Mouse (Mus musculus): Measurements from ENCODE around the gene Zfp646. TPM values are rescaled to one million over a fixed set of nuclear protein-coding genes. Genes with fewer than 3 reads are reported as not detected.
"Not testable (repeated sequence)": the region's sequence is repeated elsewhere in the genome, so short reads cannot be mapped to it uniquely, and the experiment has no call there.

Zfp646 gene
- polyA plus RNA-seq, 1 experiment from 2014 or later: 17.1 TPM

DNA sequence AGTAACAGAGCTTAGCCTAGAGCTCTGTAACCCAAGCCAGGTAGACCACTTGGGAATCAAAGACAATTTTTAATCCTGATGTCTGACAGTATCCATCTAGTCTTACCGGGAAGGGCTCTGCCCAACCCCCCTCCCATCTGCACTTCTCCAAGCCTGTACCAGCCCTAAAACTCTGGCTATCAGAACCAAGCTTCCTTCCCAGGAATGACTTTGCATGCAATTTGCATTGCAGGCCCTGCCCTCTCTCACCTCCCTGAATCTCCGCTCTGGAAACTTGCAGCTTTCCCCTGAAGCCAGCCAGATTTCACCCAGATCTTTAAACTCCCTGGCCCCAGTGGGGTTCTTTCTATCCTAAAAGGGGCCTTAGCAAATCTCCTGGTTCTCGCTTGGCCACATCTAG, 11.8 kb downstream of the Zfp646 start:
- peaks cover 60% of the 10 kb centered on the region for H3K36me3 ChIP-seq (ENCODE audit: control insufficient read depth, insufficient read depth, low read length)
- no peak overlapping the region for H3K9ac ChIP-seq (replicated peaks; ENCODE audit: low read depth, low read length)
- no peak overlapping the region for H3K4me2 ChIP-seq (replicated peaks; ENCODE audit: low read depth, low read length)
- H3K9me3 ChIP-seq (ENCODE audit: control insufficient read depth, low read depth, low read length): no peaks in the 10 kb centered on the region
- no peak for ATAC-seq (ENCODE audit: insufficient number of reproducible peaks, insufficient read depth, low FRiP score, low read depth)
- H3K4me1 ChIP-seq (ENCODE audit: control insufficient read depth, insufficient read depth, low read length): peaks cover 4% of the 10 kb centered on the region; the same call in 1 of the 2 replicates
- H3K4me3 ChIP-seq (ENCODE audit: low read depth, low read length): no peak overlapping the region
- no peak overlapping the region for H3K27ac ChIP-seq (ENCODE audit: low read length)
- no peaks in the 10 kb centered on the region for H3K27me3 ChIP-seq (ENCODE audit: control insufficient read depth, insufficient read depth, low read length)
- 82% methylated on average over 3 of the region's 3 CpGs for WGBS

- WGBS: 72% methylated on average over 3 of the region's 3 CpGs
- no peaks in the 10 kb centered on the region for H3K27me3 ChIP-seq (ENCODE audit: control insufficient read depth, insufficient read depth, low read length)
- H3K9me3 ChIP-seq (ENCODE audit: control insufficient read depth, low read depth, low read length): no peaks in the 10 kb centered on the region
- no peak for ATAC-seq (ENCODE audit: insufficient number of reproducible peaks, insufficient read depth, low FRiP score, low read depth)
- H3K4me1 ChIP-seq (ENCODE audit: control insufficient read depth, insufficient read depth, low read length): peaks cover under 1% of the 10 kb centered on the region; the same call in 1 of the 2 replicates
- H3K4me2 ChIP-seq (replicated peaks; ENCODE audit: low read depth, low read length): no peak overlapping the region
- no peak overlapping the region for H3K27ac ChIP-seq (ENCODE audit: low read length)
- peaks cover 55% of the 10 kb centered on the region for H3K36me3 ChIP-seq (ENCODE audit: control insufficient read depth, insufficient read depth, low read length)
- H3K4me3 ChIP-seq (ENCODE audit: low read depth, low read length): no peak overlapping the region
- no peak overlapping the region for H3K9ac ChIP-seq (replicated peaks; ENCODE audit: low read depth, low read length)
These were observed 12.8 kb downstream of the Zfp646 start for GRCm38 (mm10) chr7:127888821-127889220.

DNA sequence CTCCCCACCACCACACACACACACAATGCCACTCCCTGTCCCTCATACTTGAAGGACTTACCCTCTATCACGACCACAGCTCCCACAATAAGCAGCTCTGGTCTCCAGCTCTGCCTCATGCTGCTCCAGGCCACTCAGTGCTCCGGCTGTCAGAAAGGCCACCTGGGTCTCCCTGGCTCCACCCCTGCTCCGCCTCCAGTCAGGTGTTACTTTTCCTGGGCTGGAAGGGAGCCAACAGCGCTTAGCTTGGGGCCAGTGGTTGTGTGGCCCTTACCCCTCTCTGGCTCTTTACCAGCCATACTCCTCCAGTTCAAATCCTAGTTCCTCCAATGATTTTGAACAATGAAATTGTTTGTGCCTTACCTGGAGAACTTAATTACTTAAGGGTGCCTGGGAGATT, 14.8 kb downstream of the Zfp646 start, which contains the start of gene Prss53:
Prss53 (minus strand) TSS at position 173 of the 400 bp plus-strand sequence.
- H3K9me3 ChIP-seq (ENCODE audit: control insufficient read depth, low read depth, low read length): no peaks in the 10 kb centered on the region
- no peak for ATAC-seq (ENCODE audit: insufficient number of reproducible peaks, insufficient read depth, low FRiP score, low read depth)
- WGBS: 23% methylated on average over 4 of the region's 4 CpGs
- H3K36me3 ChIP-seq (ENCODE audit: control insufficient read depth, insufficient read depth, low read length): peaks cover 40% of the 10 kb centered on the region
- no peaks in the 10 kb centered on the region for H3K27me3 ChIP-seq (ENCODE audit: control insufficient read depth, insufficient read depth, low read length)
- no peak within 1 kb of the TSS for H3K9ac ChIP-seq (replicated peaks; ENCODE audit: low read depth, low read length)
- H3K4me2 ChIP-seq (replicated peaks; ENCODE audit: low read depth, low read length): no peak within 1 kb of the TSS
- no peak within 1 kb of the TSS for H3K4me3 ChIP-seq (ENCODE audit: low read depth, low read length)
- H3K27ac ChIP-seq (ENCODE audit: low read length): no peak within 1 kb of the TSS
- peaks cover 6% of the 10 kb centered on the region for H3K4me1 ChIP-seq (ENCODE audit: control insufficient read depth, insufficient read depth, low read length)

- peak overlapping the region; percentile 46 for H3K9ac ChIP-seq (replicated peaks; ENCODE audit: low read depth, low read length)
- H3K27me3 ChIP-seq (ENCODE audit: control insufficient read depth, insufficient read depth, low read length): no peaks in the 10 kb centered on the region
- peaks cover 6% of the 10 kb centered on the region for H3K4me1 ChIP-seq (ENCODE audit: control insufficient read depth, insufficient read depth, low read length)
- H3K4me2 ChIP-seq (replicated peaks; ENCODE audit: low read depth, low read length): peak overlapping the region; percentile 75
- peaks cover 17% of the 10 kb centered on the region; the same call in 1 of the 2 replicates for H3K36me3 ChIP-seq (ENCODE audit: control insufficient read depth, insufficient read depth, low read length)
- 60% methylated on average over 5 of the region's 5 CpGs for WGBS
- ATAC-seq (ENCODE audit: insufficient number of reproducible peaks, insufficient read depth, low FRiP score, low read depth): no peak
- H3K4me3 ChIP-seq (ENCODE audit: low read depth, low read length): peak overlapping the region; percentile 67
- H3K9me3 ChIP-seq (ENCODE audit: control insufficient read depth, low read depth, low read length): no peaks in the 10 kb centered on the region
- H3K27ac ChIP-seq (ENCODE audit: low read length): no peak overlapping the region
These were observed 18.5 kb downstream of the Zfp646 start for GRCm38 (mm10) chr7:127894480-127894879.

- Histone ChIP-seq H3K9ac (replicated peaks; ENCODE audit: low read depth, low read length) (peak within 1 kb of the TSS; percentile 46), H3K4me3 (ENCODE audit: low read depth, low read length) (peak within 1 kb of the TSS; percentile 67), H3K27me3 (ENCODE audit: control insufficient read depth, insufficient read depth, low read length) (no peaks in the 10 kb centered on the region), H3K4me2 (replicated peaks; ENCODE audit: low read depth, low read length) (peak within 1 kb of the TSS; percentile 75), H3K27ac (ENCODE audit: low read length) (peak within 1 kb of the TSS; percentile 77; the same call in 1 of the 2 replicates), H3K36me3 (ENCODE audit: control insufficient read depth, insufficient read depth, low read length) (peaks cover 17% of the 10 kb centered on the region; the same call in 1 of the 2 replicates), H3K9me3 (ENCODE audit: control insufficient read depth, low read depth, low read length) (no peaks in the 10 kb centered on the region), H3K4me1 (ENCODE audit: control insufficient read depth, insufficient read depth, low read length) (peaks cover 6% of the 10 kb centered on the region)
- WGBS: under 1% methylated on average over 26 of the region's 26 CpGs
- ATAC-seq (ENCODE audit: insufficient number of reproducible peaks, insufficient read depth, low FRiP score, low read depth): peak; percentile 97
These were observed 19.4 kb downstream of the Zfp646 start, which contains the start of the genes Gm21974 and Vkorc1 for GRCm38 (mm10) chr7:127895442-127895841. TSS of gene Gm21974 (minus strand) at chr7:127895454. TSS of gene Vkorc1 (minus strand) at chr7:127895617.

DNA sequence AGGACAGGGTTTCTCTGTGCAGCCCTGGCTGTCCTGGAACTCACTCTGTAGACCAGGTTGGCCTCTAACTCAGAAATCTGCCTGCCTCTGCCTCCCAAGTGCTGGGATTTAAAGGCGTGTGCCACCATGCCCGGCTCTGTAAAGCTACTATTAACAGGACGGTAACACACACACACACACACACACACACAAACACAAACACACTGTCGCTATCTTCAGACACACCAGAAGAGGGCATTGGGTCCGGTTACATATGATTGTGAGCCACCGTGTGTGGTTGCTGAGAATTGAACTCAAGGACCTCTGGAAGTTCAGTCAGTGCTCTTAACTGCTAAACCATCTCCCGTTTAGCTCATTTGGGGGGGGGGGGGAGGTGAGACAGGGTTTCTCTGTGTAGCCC, 19.9 kb downstream of the Zfp646 start:
- H3K27ac ChIP-seq (ENCODE audit: low read length); H3K9me3 ChIP-seq (ENCODE audit: control insufficient read depth, low read depth, low read length); H3K27me3 ChIP-seq (ENCODE audit: control insufficient read depth, insufficient read depth, low read length); H3K4me1 ChIP-seq (ENCODE audit: control insufficient read depth, insufficient read depth, low read length); ATAC-seq (ENCODE audit: insufficient number of reproducible peaks, insufficient read depth, low FRiP score, low read depth); H3K9ac ChIP-seq (replicated peaks; ENCODE audit: low read depth, low read length): not testable (repeated sequence)
- Histone ChIP-seq H3K4me3 (ENCODE audit: low read depth, low read length) (peak overlapping the region; percentile 67; the same call in 1 of the 2 replicates), H3K36me3 (ENCODE audit: control insufficient read depth, insufficient read depth, low read length) (peaks cover 17% of the 10 kb centered on the region; the same call in 1 of the 2 replicates), H3K4me2 (replicated peaks; ENCODE audit: low read depth, low read length) (peak overlapping the region; percentile 75; the same call in 1 of the 2 replicates)
- 71% methylated on average over 7 of the region's 7 CpGs for WGBS

GRCm38 (mm10) chr7:127896384-127896783, 20.4 kb downstream of the Zfp646 start:
- H3K4me2 ChIP-seq (replicated peaks; ENCODE audit: low read depth, low read length): no peak overlapping the region
- H3K36me3 ChIP-seq (ENCODE audit: control insufficient read depth, insufficient read depth, low read length): peaks cover 14% of the 10 kb centered on the region; the same call in 1 of the 2 replicates
- ATAC-seq (ENCODE audit: insufficient number of reproducible peaks, insufficient read depth, low FRiP score, low read depth): no peak
- no peak overlapping the region for H3K4me3 ChIP-seq (ENCODE audit: low read depth, low read length)
- H3K27ac ChIP-seq (ENCODE audit: low read length): no peak overlapping the region
- H3K27me3 ChIP-seq (ENCODE audit: control insufficient read depth, insufficient read depth, low read length): no peaks in the 10 kb centered on the region
- H3K9ac ChIP-seq (replicated peaks; ENCODE audit: low read depth, low read length): no peak overlapping the region
- H3K4me1 ChIP-seq (ENCODE audit: control insufficient read depth, insufficient read depth, low read length): peaks cover 6% of the 10 kb centered on the region
- 59% methylated on average over 13 of the region's 13 CpGs for WGBS
- no peaks in the 10 kb centered on the region for H3K9me3 ChIP-seq (ENCODE audit: control insufficient read depth, low read depth, low read length)

DNA sequence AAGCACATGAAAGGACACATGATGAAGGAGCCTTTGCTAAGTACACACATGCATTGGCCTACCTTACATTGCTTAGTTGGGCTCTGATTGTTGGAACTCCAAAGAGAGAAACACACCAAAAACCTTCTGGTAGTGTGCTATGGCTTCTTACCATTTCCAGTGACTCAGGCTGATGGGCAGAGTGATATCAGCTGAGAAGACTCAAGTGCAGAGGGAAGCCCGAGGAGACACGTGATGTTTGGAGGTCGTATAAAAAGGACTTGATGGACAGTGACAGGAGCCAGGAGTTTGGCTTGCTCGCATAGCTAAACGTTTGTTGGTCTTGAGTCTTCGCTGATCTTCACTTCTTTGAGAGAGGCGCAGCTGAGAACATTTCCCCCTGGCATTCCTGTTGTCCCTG, 21.5 kb downstream of the Zfp646 start:
- peaks cover 9% of the 10 kb centered on the region; the same call in 1 of the 2 replicates for H3K36me3 ChIP-seq (ENCODE audit: control insufficient read depth, insufficient read depth, low read length)
- H3K27me3 ChIP-seq (ENCODE audit: control insufficient read depth, insufficient read depth, low read length): no peaks in the 10 kb centered on the region
- H3K4me2 ChIP-seq (replicated peaks; ENCODE audit: low read depth, low read length): no peak overlapping the region
- 88% methylated on average over 7 of the region's 7 CpGs for WGBS
- no peaks in the 10 kb centered on the region for H3K9me3 ChIP-seq (ENCODE audit: control insufficient read depth, low read depth, low read length)
- ATAC-seq (ENCODE audit: insufficient number of reproducible peaks, insufficient read depth, low FRiP score, low read depth): no peak
- no peak overlapping the region for H3K27ac ChIP-seq (ENCODE audit: low read length)
- H3K4me3 ChIP-seq (ENCODE audit: low read depth, low read length): no peak overlapping the region
- no peak overlapping the region for H3K9ac ChIP-seq (replicated peaks; ENCODE audit: low read depth, low read length)
- H3K4me1 ChIP-seq (ENCODE audit: control insufficient read depth, insufficient read depth, low read length): peaks cover 6% of the 10 kb centered on the region

Data from stomach, embryonic 14.5 days (tissue).